Mouse (Mus musculus): ENCODE data around the gene Hoxa2.

The Hoxa2 gene

GRCm38 (mm10) chr6:52162611-52163365 lies 1.8 kb downstream of the Hoxa2 start:
- DNase-seq = no peak

DNA sequence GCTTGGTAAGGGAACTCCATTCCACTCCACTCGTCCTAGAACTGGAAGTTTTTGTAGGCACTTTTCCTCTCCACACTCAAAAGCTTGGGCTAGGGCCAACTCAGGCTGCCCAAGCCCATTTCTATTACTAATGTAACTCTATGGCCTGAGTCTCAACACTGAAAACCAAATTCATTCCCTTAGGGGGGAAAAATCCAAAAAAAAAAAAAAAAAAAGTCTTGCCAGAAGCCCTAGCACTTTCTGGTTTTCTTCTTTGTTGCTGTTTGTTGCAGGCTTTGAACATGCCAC lies 2.6 kb downstream of the Hoxa2 start:
- DNase-seq = no peak

- no peak for DNase-seq
Observed at GRCm38 (mm10) chr6:52161336-52162092, 3.1 kb downstream of the Hoxa2 start.

- no peak for DNase-seq
Observed at GRCm38 (mm10) chr6:52160511-52161335, 3.9 kb downstream of the Hoxa2 start.

DNA sequence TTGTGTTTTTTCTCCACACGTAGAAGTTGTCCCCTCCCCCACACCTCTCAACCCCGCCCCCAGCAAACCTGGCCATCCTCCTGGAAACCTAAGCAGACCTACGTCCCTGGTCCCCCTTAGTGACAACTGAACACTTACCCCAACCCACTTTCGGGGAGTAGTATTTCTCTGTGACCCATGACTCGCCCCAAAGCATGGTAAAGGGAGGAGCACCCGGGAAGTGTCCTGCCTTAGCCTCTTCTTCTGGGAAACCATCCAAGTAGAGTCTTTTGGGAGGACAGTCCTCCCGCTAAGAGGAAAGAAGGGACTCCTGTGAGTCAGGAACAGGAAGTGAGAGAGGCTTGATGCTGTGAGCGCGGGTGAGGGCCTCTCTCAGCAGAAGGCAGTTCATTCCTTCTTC lies 4.7 kb downstream of the Hoxa2 start:
- DNase-seq = no peak

DNA sequence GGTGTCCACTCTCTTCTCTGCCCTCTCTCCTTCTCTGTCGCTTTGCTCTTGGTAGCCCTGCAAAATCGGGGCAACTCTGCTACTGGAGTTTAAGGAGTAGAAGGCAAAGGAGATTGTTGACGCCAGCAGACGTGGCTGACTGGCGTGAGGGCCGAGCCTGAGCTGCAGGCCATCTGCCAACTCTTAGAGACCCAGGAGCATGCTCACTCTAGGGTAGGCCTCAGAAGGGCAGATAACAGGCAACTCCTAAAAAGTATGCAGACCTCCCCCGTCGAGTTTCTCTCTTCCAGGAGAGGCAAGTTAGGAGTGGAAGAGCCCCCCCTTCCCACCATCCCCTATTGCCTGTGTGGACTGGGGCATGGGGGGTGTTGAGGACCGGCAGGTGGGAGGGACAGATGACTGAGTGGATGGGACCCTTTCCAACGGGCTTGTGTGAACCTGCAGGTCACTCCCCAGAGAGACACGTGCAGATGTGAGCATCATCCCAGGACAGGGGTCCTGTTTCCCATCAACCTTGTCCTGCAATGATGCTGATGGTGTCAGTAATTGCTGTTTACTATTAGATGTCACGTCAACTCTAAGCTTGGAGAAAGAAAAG lies 5.4 kb downstream of the Hoxa2 start:
- no peak for DNase-seq

DNA sequence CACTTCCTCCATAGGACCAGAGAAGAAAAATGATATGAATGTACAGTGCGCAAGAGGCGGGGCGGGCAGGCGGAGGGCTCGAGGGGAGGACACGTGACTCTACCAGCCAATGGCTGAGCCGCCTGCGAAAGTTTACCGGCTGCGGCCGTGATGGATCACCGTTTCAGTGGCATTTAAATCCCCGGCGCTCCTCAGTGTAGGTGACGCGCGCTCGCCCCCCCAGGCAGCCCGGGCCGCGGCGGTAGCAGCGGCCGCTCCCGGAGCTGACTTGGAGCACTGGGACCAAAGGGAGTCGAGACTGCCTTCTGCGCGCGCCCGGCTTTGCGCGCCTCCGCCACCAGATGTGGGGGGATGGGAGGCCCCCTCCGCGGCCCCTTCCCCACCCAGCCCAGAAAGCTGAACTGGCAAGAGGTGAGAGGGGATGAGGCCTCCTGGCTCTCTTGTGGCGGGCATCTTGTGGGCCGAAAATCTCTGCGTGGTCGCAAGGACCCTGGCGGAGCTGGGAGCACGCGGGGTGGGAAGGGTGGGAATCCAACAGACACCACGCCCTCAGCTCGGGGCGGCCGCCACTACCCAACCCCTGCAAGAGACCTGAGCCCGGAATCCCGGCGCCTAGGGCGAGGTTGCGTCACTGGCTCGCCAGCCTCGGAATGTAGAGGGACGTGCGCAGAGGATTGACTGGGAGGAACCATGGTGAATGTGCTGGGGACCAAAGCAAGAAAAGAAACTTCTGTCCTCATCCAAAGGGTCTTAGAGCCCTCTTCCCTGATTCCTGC lies 6.2 kb downstream of the Hoxa2 start, which contains the start of gene Hoxa1:
Hoxa1 (minus strand) TSS at position 42 of the 776 bp plus-strand sequence.
- DNase-seq = no peak

DNA sequence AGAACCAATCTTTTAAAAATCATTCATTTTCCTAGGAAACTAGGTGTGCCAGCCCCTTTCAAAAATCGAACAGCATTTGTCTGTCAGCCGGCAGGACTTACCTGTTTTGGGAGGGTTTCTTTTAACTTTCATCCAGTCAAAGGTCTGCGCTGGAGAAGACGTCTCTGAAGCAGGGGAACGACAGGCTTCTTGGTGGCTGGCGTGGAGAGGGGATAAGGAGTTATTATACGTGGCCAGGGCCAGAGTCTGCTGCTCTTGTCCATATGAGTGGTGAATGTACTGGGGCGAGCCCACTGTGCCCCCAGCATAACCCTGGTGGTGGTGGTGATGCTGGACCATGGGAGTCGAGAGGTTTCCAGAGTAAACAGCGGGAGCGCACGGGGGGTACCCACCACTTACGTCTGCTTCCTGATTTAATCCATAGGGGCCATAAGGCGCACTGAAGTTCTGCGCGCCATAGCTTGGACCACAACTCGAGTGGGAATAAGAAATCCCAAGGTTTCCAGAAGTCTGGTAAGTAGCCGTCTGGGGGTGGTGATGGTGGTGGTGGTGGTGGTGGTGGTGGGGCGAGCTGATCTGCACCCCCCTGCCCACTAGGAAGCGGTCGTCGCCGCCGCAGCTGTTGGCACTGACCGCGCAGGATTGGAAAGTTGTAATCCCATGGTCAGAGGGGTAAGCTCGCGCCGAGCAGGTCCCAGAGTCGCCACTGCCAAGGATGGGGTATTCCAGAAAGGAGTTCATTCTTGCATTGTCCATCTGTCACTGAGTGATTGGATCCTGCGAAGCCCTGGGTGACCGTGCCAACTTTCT lies 7.0 kb downstream of the Hoxa2 start:
- no peak for DNase-seq

DNA sequence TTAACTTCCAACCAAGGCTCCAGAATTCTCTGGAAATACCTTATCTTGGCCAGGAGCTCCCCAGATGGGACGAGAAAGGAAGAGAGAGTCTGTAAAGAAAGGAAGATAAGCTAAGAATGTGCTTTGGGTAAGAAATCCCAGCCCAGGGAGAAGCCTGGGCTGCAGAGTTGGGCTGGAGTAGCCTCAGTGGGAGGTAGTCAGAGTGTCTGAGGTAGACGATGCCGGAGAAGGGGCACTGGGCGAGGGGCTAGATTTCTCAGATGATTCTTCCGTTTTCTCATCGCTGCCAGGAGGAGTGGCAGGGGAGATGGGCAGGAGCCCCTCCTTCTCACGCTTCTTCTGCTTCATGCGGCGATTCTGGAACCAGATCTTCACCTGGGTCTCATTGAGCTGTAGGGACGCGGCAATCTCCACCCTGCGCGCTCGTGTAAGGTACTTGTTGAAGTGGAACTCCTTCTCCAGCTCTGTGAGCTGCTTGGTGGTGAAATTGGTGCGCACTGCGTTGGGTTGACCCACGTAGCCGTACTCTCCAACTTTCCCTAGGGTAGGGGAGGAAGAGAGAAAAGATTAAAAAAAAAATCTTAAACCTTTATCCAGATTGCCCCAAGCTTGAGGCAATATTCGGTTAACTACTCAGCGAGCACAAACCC lies 8.0 kb downstream of the Hoxa2 start:
- no peak for DNase-seq

- no peak for DNase-seq
Observed at GRCm38 (mm10) chr6:52155471-52155870, 9.2 kb downstream of the Hoxa2 start.

- DNase-seq = no peak
Observed at GRCm38 (mm10) chr6:52154044-52154443, 10.6 kb downstream of the Hoxa2 start.

DNA sequence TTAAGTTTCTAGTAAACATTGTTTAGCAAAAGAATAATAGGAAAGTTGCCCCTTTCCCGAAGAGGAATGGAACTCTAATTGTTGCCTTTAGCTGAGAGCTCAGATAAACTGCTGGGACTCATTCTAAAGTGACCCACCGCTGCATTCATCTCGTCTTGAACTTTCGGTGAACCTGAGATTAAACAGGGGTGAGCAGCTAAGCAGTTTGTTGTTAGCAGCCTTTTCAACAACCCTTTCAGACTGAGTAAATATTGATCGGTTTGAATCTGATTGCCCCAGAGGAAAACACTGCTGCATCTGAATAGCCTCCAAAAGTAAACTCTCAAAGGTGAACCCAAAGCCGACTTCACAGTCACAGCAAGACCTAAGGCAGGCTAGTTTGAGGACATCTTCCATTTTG lies 11.4 kb downstream of the Hoxa2 start:
- DNase-seq = no peak

GRCm38 (mm10) chr6:52152226-52153193 lies 12.1 kb downstream of the Hoxa2 start:
- no peak for DNase-seq

- no peak for DNase-seq
Observed at GRCm38 (mm10) chr6:52151571-52151970, 13.1 kb downstream of the Hoxa2 start.

GRCm38 (mm10) chr6:52150401-52150966 lies 14.1 kb downstream of the Hoxa2 start:
- DNase-seq = no peak

GRCm38 (mm10) chr6:52139115-52139514 lies 25.5 kb downstream of the Hoxa2 start:
- DNase-seq = no peak

GRCm38 (mm10) chr6:52138576-52138975 lies 26.1 kb downstream of the Hoxa2 start:
- no peak for DNase-seq

DNA sequence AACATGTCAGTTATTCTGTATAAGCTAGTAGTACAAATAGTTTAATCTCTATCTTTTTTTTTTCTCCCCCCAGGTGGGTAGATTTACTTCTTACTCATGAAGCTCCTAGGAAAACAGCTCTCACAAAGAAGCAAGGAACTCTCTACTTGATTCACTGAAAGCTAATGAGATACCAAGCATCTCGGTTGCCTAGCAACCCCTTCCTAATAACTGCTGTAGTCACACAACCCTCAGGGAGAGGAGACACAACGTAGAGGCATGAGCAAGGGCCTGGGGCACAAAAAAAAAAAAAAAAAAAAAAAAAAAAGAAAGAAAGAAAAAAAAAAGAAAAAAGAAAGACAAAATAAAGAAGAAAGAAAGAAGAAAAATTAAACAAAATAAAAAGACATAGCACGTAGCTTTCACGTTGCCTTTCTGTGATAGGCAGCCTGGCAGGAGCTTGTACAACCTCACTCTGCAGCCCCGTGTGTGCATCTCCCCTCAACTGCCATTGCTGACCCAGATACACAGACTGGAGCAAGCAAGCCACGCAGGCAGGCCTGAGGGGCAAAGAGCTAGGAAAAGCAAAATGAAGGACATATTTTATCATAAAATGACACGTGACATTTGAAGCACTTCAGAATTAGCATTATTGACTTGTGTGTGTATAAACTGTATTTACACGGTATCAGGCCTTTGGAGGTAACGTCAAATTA lies 26.6 kb downstream of the Hoxa2 start:
- no peak for DNase-seq

- no peak for DNase-seq
Observed at GRCm38 (mm10) chr6:52123673-52124072, 41.0 kb downstream of the Hoxa2 start.
